Mouse (Mus musculus): Measurements from ENCODE around the gene Fetub.
"Not testable (repeated sequence)": the region's sequence is repeated elsewhere in the genome, so short reads cannot be mapped to it uniquely, and the experiment has no call there.

The Fetub gene

GRCm38 (mm10) chr16:22909290-22909689 is 8.8 kb upstream of the Fetub start:
- DNase-seq (ENCODE audit: low spot score) = no peak

GRCm38 (mm10) chr16:22911986-22912385 is 6.1 kb upstream of the Fetub start:
- DNase-seq (ENCODE audit: low spot score) = no peak

GRCm38 (mm10) chr16:22912886-22913285 is 5.2 kb upstream of the Fetub start:
- no peak for DNase-seq (ENCODE audit: low spot score)

GRCm38 (mm10) chr16:22914276-22914675 is 3.9 kb upstream of the Fetub start:
- DNase-seq (ENCODE audit: low spot score) = no peak

GRCm38 (mm10) chr16:22918664-22919312 is 654 bp downstream of the Fetub start:
- DNase-seq (ENCODE audit: low spot score) = no peak

- no peak for DNase-seq (ENCODE audit: low spot score)
These were observed 2.1 kb downstream of the Fetub start for GRCm38 (mm10) chr16:22919971-22920854.

GRCm38 (mm10) chr16:22921761-22922160 is 3.6 kb downstream of the Fetub start:
- no peak for DNase-seq (ENCODE audit: low spot score)

GRCm38 (mm10) chr16:22922433-22922832 is 4.3 kb downstream of the Fetub start:
- no peak for DNase-seq (ENCODE audit: low spot score)

GRCm38 (mm10) chr16:22929575-22929974 is 11.4 kb downstream of the Fetub start:
- DNase-seq (ENCODE audit: low spot score) = no peak

- DNase-seq (ENCODE audit: low spot score) = no peak
These were observed 13.5 kb downstream of the Fetub start for GRCm38 (mm10) chr16:22931431-22932200.

GRCm38 (mm10) chr16:22937631-22938030 is 19.5 kb downstream of the Fetub start:
- no peak for DNase-seq (ENCODE audit: low spot score)

GRCm38 (mm10) chr16:22938541-22938940 is 20.4 kb downstream of the Fetub start:
- no peak for DNase-seq (ENCODE audit: low spot score)

- no peak for DNase-seq (ENCODE audit: low spot score)
These were observed 21.1 kb downstream of the Fetub start for GRCm38 (mm10) chr16:22939120-22939695.

GRCm38 (mm10) chr16:22941825-22942476 is 23.8 kb downstream of the Fetub start:
- not testable (repeated sequence) for DNase-seq (ENCODE audit: low spot score)

- DNase-seq (ENCODE audit: low spot score) = no peak
These were observed 29.2 kb downstream of the Fetub start for GRCm38 (mm10) chr16:22947371-22947770.

GRCm38 (mm10) chr16:22950840-22951395 is 32.8 kb downstream of the Fetub start, which contains the start of gene Hrg:
Hrg (plus strand) TSS chr16:22951072.
- DNase-seq (ENCODE audit: low spot score) = no peak

- DNase-seq (ENCODE audit: low spot score) = no peak
These were observed 34.9 kb downstream of the Fetub start for GRCm38 (mm10) chr16:22953069-22953468.

GRCm38 (mm10) chr16:22955397-22956084 is 37.4 kb downstream of the Fetub start:
- no peak for DNase-seq (ENCODE audit: low spot score)

GRCm38 (mm10) chr16:22956085-22956439 is 37.9 kb downstream of the Fetub start:
- no peak for DNase-seq (ENCODE audit: low spot score)

GRCm38 (mm10) chr16:22961073-22961472 is 42.9 kb downstream of the Fetub start:
- DNase-seq (ENCODE audit: low spot score) = no peak

GRCm38 (mm10) chr16:22962256-22962655 is 44.1 kb downstream of the Fetub start:
- DNase-seq (ENCODE audit: low spot score) = no peak
